Mouse (Mus musculus): ENCODE data around the gene Rxrg. TPM values are rescaled to one million over a fixed set of nuclear protein-coding genes. Genes with fewer than 3 reads are reported as not detected.

Gene Rxrg
- polyA plus RNA-seq, 1 experiment from 2014 or later = 3.4 TPM

DNA sequence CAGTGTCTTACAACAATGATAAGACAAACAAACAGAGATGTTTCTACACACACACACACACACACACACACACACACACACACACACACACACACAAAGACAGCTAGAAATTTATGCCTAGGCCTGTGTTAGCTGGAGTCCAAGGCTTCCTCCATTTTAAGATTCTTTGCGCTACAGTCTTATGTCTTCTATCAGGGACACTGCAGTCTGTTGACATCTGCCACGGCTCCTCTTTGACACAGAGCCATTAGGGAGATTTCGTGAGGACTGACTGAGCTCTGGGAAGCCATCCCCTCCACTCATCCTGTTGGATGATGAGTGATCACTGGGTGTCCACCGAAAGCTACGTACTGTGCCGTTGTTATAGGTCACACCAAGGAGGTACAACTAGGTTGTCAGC is 33.6 kb downstream of the Rxrg start:
- H3K9ac ChIP-seq (ENCODE audit: low read depth, low read length) = no peak overlapping the region
- no peaks in the 10 kb centered on the region for H3K27me3 ChIP-seq (ENCODE audit: control insufficient read depth, insufficient read depth, low read length)
- no peak overlapping the region for H3K4me2 ChIP-seq
- no peaks in the 10 kb centered on the region for H3K4me1 ChIP-seq (ENCODE audit: control insufficient read depth, insufficient read depth, low read length)
- H3K4me3 ChIP-seq (ENCODE audit: low read depth, low read length) = no peak overlapping the region
- no peaks in the 10 kb centered on the region for H3K36me3 ChIP-seq (ENCODE audit: control insufficient read depth, insufficient read depth, low read length)
- no peaks in the 10 kb centered on the region for H3K9me3 ChIP-seq (replicated peaks; ENCODE audit: control insufficient read depth, low read length)
- ATAC-seq (replicated peaks; ENCODE audit: insufficient number of reproducible peaks, low FRiP score, low TSS enrichment) = peak; percentile 49; the same call in 1 of the 2 replicates
- H3K27ac ChIP-seq (ENCODE audit: low read depth, low read length) = no peak overlapping the region
- 51% methylated on average over 6 of the region's 6 CpGs for WGBS (ENCODE audit: insufficient replicate concordance)

DNA sequence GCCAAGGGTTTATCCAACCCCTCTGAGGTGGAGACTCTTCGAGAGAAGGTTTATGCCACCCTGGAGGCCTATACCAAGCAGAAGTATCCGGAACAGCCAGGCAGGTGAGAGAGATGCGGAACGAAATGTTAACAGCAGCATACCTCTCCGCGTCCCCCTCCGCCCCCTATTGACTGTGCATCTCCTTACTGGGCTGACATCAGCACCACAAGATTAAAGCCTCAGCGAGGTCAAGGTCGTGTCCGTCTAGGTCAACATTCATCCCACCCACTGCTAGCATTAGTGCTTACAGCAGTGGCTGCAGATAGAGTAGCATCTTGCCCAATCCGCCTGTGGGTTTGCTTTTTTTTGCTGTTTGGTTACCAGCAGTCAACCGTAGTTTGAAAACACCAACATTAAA is 37.5 kb downstream of the Rxrg start:
- no peak overlapping the region for H3K4me2 ChIP-seq
- H3K36me3 ChIP-seq (ENCODE audit: control insufficient read depth, insufficient read depth, low read length) = no peaks in the 10 kb centered on the region
- 0 out of 2 replicates have a peak, but pooled peaks cover 6% of the 10 kb centered on the region for H3K27me3 ChIP-seq (ENCODE audit: control insufficient read depth, insufficient read depth, low read length)
- H3K4me1 ChIP-seq (ENCODE audit: control insufficient read depth, insufficient read depth, low read length) = no peaks in the 10 kb centered on the region
- no peak for ATAC-seq (replicated peaks; ENCODE audit: insufficient number of reproducible peaks, low FRiP score, low TSS enrichment)
- H3K9ac ChIP-seq (ENCODE audit: low read depth, low read length) = no peak overlapping the region
- no peak overlapping the region for H3K27ac ChIP-seq (ENCODE audit: low read depth, low read length)
- 55% methylated on average over 12 of the region's 12 CpGs for WGBS (ENCODE audit: insufficient replicate concordance)
- no peak overlapping the region for H3K4me3 ChIP-seq (ENCODE audit: low read depth, low read length)
- H3K9me3 ChIP-seq (replicated peaks; ENCODE audit: control insufficient read depth, low read length) = no peaks in the 10 kb centered on the region

DNA sequence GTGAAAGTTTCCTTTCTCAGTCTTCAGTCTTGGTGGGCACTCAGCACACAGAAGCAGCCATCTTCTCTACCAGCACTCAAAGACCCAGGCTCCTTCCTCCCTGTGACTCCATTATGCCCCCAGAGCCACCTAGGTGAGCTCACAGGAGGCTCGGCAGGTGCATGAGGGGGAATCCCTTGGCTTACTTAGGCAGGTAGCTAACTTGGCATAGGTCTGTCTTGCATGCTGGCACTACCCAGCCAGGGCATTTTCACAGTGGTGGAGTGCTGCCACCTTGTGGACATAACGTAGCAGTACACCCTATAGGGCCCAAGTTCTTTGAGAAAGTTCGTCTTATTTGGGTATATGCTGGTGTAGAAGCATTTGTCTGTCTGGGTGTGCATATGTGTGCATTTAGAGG is 38.8 kb downstream of the Rxrg start:
- 13% methylated on average over 3 of the region's 3 CpGs for WGBS (ENCODE audit: insufficient replicate concordance)
- H3K9me3 ChIP-seq (replicated peaks; ENCODE audit: control insufficient read depth, low read length) = no peaks in the 10 kb centered on the region
- no peaks in the 10 kb centered on the region for H3K36me3 ChIP-seq (ENCODE audit: control insufficient read depth, insufficient read depth, low read length)
- ATAC-seq (replicated peaks; ENCODE audit: insufficient number of reproducible peaks, low FRiP score, low TSS enrichment) = no peak
- H3K9ac ChIP-seq (ENCODE audit: low read depth, low read length) = no peak overlapping the region
- H3K4me1 ChIP-seq (ENCODE audit: control insufficient read depth, insufficient read depth, low read length) = no peaks in the 10 kb centered on the region
- H3K27ac ChIP-seq (ENCODE audit: low read depth, low read length) = no peak overlapping the region
- peaks cover 7% of the 10 kb centered on the region; the same call in 1 of the 2 replicates for H3K27me3 ChIP-seq (ENCODE audit: control insufficient read depth, insufficient read depth, low read length)
- no peak overlapping the region for H3K4me3 ChIP-seq (ENCODE audit: low read depth, low read length)
- H3K4me2 ChIP-seq = no peak overlapping the region

DNA sequence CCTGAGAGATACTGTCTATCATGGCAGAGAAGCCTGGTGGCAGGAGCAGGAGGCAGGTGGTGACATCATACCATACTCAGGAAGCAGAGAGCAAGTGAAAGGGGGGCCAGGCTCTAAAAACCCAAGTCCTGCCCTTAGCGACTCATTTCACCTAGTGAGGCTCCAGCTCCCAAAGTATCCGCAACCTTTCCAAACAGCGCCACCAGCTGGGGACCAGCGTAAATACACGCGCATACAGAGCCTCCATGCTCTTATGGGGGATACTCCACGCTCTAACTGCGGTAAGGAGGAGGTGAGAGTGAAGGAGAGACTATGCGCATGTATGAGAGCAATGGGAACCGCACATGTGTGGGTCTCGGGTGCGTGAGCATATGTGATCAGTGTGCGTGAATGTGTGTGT is 39.9 kb downstream of the Rxrg start:
- Histone ChIP-seq H3K4me2 (no peak overlapping the region), H3K4me3 (ENCODE audit: low read depth, low read length) (no peak overlapping the region), H3K9me3 (replicated peaks; ENCODE audit: control insufficient read depth, low read length) (no peaks in the 10 kb centered on the region), H3K4me1 (ENCODE audit: control insufficient read depth, insufficient read depth, low read length) (no peaks in the 10 kb centered on the region), H3K9ac (ENCODE audit: low read depth, low read length) (no peak overlapping the region), H3K36me3 (ENCODE audit: control insufficient read depth, insufficient read depth, low read length) (no peaks in the 10 kb centered on the region), H3K27ac (ENCODE audit: low read depth, low read length) (no peak overlapping the region), H3K27me3 (ENCODE audit: control insufficient read depth, insufficient read depth, low read length) (peaks cover 11% of the 10 kb centered on the region)
- ATAC-seq (replicated peaks; ENCODE audit: insufficient number of reproducible peaks, low FRiP score, low TSS enrichment) = no peak
- 24% methylated on average over 13 of the region's 13 CpGs for WGBS (ENCODE audit: insufficient replicate concordance)

DNA sequence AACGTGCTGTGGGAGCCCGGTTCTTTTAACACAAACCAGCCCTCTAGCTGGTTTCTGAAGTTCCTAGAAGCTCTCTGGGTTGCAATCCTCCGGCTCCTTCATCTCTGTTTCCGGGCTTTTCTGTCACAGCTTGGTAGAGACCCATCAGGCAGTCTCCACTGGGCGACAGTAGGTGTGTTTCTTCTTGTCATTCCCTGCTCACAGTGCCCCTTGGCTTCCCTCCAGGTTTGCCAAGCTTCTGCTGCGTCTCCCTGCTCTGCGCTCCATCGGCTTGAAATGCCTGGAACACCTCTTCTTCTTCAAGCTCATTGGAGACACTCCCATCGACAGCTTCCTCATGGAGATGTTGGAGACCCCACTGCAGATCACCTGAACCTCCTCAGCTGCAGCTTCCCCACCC is 40.7 kb downstream of the Rxrg start:
- WGBS (ENCODE audit: insufficient replicate concordance) = 70% methylated on average over 9 of the region's 9 CpGs
- Histone ChIP-seq H3K36me3 (ENCODE audit: control insufficient read depth, insufficient read depth, low read length) (no peaks in the 10 kb centered on the region), H3K4me3 (ENCODE audit: low read depth, low read length) (no peak overlapping the region), H3K4me1 (ENCODE audit: control insufficient read depth, insufficient read depth, low read length) (no peaks in the 10 kb centered on the region), H3K9ac (ENCODE audit: low read depth, low read length) (no peak overlapping the region), H3K27ac (ENCODE audit: low read depth, low read length) (no peak overlapping the region), H3K4me2 (no peak overlapping the region), H3K9me3 (replicated peaks; ENCODE audit: control insufficient read depth, low read length) (no peaks in the 10 kb centered on the region), H3K27me3 (ENCODE audit: control insufficient read depth, insufficient read depth, low read length) (peaks cover 19% of the 10 kb centered on the region)
- no peak for ATAC-seq (replicated peaks; ENCODE audit: insufficient number of reproducible peaks, low FRiP score, low TSS enrichment)

DNA sequence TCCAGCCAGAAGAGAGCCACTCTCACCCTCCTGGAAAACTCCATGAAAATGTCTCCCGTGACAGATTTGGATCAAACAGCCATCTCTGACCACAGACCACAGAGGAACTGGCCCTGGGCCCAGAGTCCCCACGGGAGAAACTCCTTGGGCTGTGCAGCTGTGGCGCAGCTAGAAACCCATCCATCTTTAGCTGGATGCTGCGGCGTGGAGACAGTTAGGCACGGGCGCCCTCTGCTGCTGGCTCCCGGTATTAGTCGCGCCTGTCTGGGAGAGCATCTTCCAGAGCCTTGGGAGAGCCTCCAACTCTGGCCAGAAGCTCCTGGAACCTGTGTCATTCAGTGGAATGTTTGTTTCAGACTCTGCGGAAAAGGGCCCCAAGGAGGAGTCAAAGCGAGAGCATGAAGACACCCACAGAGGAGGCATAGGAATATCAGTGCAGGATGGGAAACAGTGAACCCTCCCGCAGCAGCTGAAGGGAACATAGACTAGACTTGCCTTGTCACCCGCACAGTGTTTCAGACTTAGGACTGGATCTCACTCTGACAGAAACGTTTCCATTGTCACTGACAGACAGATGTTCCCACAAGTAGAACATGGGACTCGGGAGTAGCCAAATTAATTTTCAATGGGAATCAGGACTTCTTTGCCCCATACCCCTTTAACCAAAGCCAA is 46.8 kb downstream of the Rxrg start:
- no peak overlapping the region for H3K4me2 ChIP-seq
- H3K27me3 ChIP-seq (ENCODE audit: control insufficient read depth, insufficient read depth, low read length) = peaks cover 23% of the 10 kb centered on the region
- H3K4me3 ChIP-seq (ENCODE audit: low read depth, low read length) = no peak overlapping the region
- no peak for ATAC-seq (replicated peaks; ENCODE audit: insufficient number of reproducible peaks, low FRiP score, low TSS enrichment)
- no peaks in the 10 kb centered on the region for H3K36me3 ChIP-seq (ENCODE audit: control insufficient read depth, insufficient read depth, low read length)
- no peak overlapping the region for H3K9ac ChIP-seq (ENCODE audit: low read depth, low read length)
- WGBS (ENCODE audit: insufficient replicate concordance) = 17% methylated on average over 16 of the region's 16 CpGs
- H3K4me1 ChIP-seq (ENCODE audit: control insufficient read depth, insufficient read depth, low read length) = no peaks in the 10 kb centered on the region
- no peak overlapping the region for H3K27ac ChIP-seq (ENCODE audit: low read depth, low read length)
- H3K9me3 ChIP-seq (replicated peaks; ENCODE audit: control insufficient read depth, low read length) = no peaks in the 10 kb centered on the region

DNA sequence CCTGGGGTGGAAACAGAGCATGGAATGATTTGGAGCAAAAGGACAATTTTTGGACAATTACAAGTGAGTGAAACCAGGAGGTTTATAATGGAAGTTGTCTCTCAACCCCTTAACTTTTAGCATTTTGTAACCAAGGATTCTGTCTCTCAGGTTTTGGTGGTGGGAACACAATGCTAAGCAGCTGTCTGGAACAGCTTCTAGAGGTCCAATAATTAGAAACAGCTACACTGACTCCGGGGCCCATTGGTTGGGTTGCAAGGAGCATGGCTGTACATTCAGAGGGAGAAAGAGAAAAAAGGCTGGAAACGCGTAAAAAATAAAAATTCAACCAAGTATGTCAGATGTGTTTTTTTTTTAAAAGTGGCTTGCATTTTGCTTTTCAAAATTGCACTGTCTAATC is 50.5 kb downstream of the Rxrg start:
- no peak overlapping the region for H3K4me3 ChIP-seq (ENCODE audit: low read depth, low read length)
- ATAC-seq (replicated peaks; ENCODE audit: insufficient number of reproducible peaks, low FRiP score, low TSS enrichment) = no peak
- no peaks in the 10 kb centered on the region for H3K9me3 ChIP-seq (replicated peaks; ENCODE audit: control insufficient read depth, low read length)
- H3K27ac ChIP-seq (ENCODE audit: low read depth, low read length) = no peak overlapping the region
- H3K9ac ChIP-seq (ENCODE audit: low read depth, low read length) = no peak overlapping the region
- H3K27me3 ChIP-seq (ENCODE audit: control insufficient read depth, insufficient read depth, low read length) = peaks cover 13% of the 10 kb centered on the region
- no peak overlapping the region for H3K4me2 ChIP-seq
- H3K4me1 ChIP-seq (ENCODE audit: control insufficient read depth, insufficient read depth, low read length) = no peaks in the 10 kb centered on the region
- no peaks in the 10 kb centered on the region for H3K36me3 ChIP-seq (ENCODE audit: control insufficient read depth, insufficient read depth, low read length)
- WGBS (ENCODE audit: insufficient replicate concordance) = 81% methylated on average over 3 of the region's 3 CpGs

DNA sequence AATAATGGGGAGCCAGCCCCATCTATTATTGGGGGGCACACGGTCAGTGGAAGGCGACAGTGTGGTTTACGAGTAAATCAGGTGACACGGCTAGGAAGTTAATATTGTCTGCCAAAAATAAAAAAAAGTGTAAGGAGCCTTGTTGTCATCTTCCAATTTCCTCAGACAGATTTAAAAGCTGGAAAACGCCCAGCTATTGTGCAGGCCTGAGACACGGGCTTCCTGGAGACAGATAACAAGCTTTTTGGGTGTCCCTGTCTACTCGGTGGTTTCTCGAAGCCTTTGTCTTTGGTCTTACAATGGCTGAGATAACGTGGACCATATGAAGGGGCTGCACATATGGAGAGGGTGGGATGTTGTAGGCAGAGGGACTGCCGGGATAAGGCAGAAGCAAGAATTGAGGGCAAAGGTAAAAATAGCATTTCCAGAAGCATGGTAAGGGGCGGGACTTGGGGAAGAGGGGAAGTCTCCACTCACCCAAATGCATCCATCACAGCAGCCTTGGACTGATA is 51.0 kb downstream of the Rxrg start:
- H3K27me3 ChIP-seq (ENCODE audit: control insufficient read depth, insufficient read depth, low read length) = peaks cover 9% of the 10 kb centered on the region
- no peak overlapping the region for H3K4me3 ChIP-seq (ENCODE audit: low read depth, low read length)
- no peak overlapping the region for H3K9ac ChIP-seq (ENCODE audit: low read depth, low read length)
- H3K4me2 ChIP-seq = no peak overlapping the region
- H3K4me1 ChIP-seq (ENCODE audit: control insufficient read depth, insufficient read depth, low read length) = no peaks in the 10 kb centered on the region
- H3K36me3 ChIP-seq (ENCODE audit: control insufficient read depth, insufficient read depth, low read length) = no peaks in the 10 kb centered on the region
- H3K27ac ChIP-seq (ENCODE audit: low read depth, low read length) = no peak overlapping the region
- no peaks in the 10 kb centered on the region for H3K9me3 ChIP-seq (replicated peaks; ENCODE audit: control insufficient read depth, low read length)
- WGBS (ENCODE audit: insufficient replicate concordance) = 63% methylated on average over 11 of the region's 11 CpGs
- no peak for ATAC-seq (replicated peaks; ENCODE audit: insufficient number of reproducible peaks, low FRiP score, low TSS enrichment)

DNA sequence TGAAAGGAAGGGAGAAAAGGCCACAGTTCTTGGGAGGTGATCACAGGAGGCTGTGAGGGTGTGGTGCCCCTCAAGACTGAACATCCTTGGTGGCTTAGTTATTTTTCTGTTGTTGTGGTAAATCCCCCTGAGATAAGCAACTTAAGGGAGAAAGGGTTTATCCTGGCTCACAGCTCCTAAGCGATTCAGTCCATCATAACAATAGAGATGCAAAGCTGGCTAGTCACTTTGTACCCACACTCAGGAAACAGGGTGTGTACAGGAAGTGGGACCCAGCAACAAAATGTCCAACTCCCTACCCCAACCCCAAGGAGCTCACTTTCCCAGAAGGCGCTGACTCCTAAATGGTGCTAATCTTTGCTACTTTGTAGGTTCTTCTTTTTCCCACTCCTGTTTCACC is 54.2 kb downstream of the Rxrg start:
- ATAC-seq (replicated peaks; ENCODE audit: insufficient number of reproducible peaks, low FRiP score, low TSS enrichment) = no peak
- H3K27me3 ChIP-seq (ENCODE audit: control insufficient read depth, insufficient read depth, low read length) = no peaks in the 10 kb centered on the region
- H3K4me3 ChIP-seq (ENCODE audit: low read depth, low read length) = no peak overlapping the region
- no peaks in the 10 kb centered on the region for H3K9me3 ChIP-seq (replicated peaks; ENCODE audit: control insufficient read depth, low read length)
- H3K9ac ChIP-seq (ENCODE audit: low read depth, low read length) = no peak overlapping the region
- no peaks in the 10 kb centered on the region for H3K4me1 ChIP-seq (ENCODE audit: control insufficient read depth, insufficient read depth, low read length)
- no peak overlapping the region for H3K4me2 ChIP-seq
- 62% methylated on average over 2 of the region's 2 CpGs for WGBS (ENCODE audit: insufficient replicate concordance)
- H3K36me3 ChIP-seq (ENCODE audit: control insufficient read depth, insufficient read depth, low read length) = no peaks in the 10 kb centered on the region
- no peak overlapping the region for H3K27ac ChIP-seq (ENCODE audit: low read depth, low read length)
